Mouse (Mus musculus) T-cell, adult 66 days (primary cell): ENCODE results near the gene Gde1. TPM values are rescaled to one million over a fixed set of nuclear protein-coding genes. Genes with fewer than 3 reads are reported as not detected.

ENCODE experiments used
- total RNA-seq, 2 experiments: library from RNA; stranded (reverse); gene quantifications; 3 replicates in 1 of 2; 4 replicates in 1 of 2; pipeline ENCODE4 v1.2.4; 2023

The Gde1 gene
- 10 to 100 TPM; 33.0 to 35.3 TPM for total RNA-seq

GRCm38 (mm10) chr7:118705101-118705961 is at the start of gene Gde1:
TSS of gene Gde1 (minus strand) at chr7:118705778.

GRCm38 (mm10) chr7:118739975-118740531 is 34.5 kb upstream of the Gde1 start, which contains the start of gene Vps35l:
TSS of gene Vps35l (plus strand) at chr7:118740226.

GRCm38 (mm10) chr7:118712228-118713173 is 6.9 kb upstream of the Gde1 start, which contains the start of gene Ccp110:
TSS of gene Ccp110 (plus strand) at chr7:118712552.

Other genes with a start within 250 kb of the Gde1 start
- 1 to 10 TPM in 1 of 2 experiments, under 1 TPM in 1; 0.99 to 1.3 TPM for gene Itpripl2, start 213.8 kb downstream of the Gde1 start, total RNA-seq
- 1 to 10 TPM; 6.8 to 7.6 TPM for gene Coq7, start 172.4 kb downstream of the Gde1 start, total RNA-seq
- gene Tmc7, start 121.0 kb downstream of the Gde1 start, total RNA-seq, result not detected
- gene Tmc5, start 108.5 kb downstream of the Gde1 start, total RNA-seq, result not detected
- gene Ccp110, start 6.8 kb upstream of the Gde1 start, total RNA-seq, result 1 to 10 TPM; 9.3 to 9.5 TPM
- gene Vps35l, start 34.4 kb upstream of the Gde1 start, total RNA-seq, result 10 to 100 TPM; 64.2 to 66.9 TPM
- 1 to 10 TPM; 1.6 to 1.9 TPM for gene Iqck, start 150.0 kb upstream of the Gde1 start, total RNA-seq
- 10 to 100 TPM; 14.2 to 22.2 TPM for gene Knop1, start 150.5 kb upstream of the Gde1 start, total RNA-seq